Mouse (Mus musculus) cerebellum, adult 9-10 months (tissue): ENCODE results near the gene Fgf22.
A peak's percentile ranks its signal among the peaks of the same experiment; 100 is the strongest.

Experiments
- DNase-seq: peaks from one replicate; pipeline ENCODE4 v3.0.0; 2022

The Fgf22 gene

DNA sequence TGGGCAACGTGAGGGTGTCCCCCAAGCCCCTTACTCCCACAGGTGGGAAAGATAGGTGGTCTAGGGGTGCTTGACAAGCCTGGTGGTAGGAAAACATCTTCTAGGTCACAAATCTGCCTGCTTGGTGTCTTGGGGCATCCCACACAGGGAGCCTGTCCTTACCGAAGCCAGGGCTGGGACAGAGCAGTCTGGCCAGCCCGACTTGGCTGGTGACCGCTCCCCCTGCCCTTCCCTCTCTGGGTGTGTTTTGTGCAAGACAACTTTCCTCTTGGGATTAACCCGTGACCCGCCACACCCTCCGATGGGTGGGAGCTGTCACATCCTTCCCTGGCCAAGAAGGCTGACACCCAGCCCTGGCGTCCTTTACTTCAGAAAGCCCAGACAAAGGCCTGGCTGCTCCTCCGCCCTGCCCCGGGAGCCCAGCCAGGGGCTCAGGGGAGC lies 39.6 kb downstream of the Fgf22 start:
- no peak for DNase-seq

DNA sequence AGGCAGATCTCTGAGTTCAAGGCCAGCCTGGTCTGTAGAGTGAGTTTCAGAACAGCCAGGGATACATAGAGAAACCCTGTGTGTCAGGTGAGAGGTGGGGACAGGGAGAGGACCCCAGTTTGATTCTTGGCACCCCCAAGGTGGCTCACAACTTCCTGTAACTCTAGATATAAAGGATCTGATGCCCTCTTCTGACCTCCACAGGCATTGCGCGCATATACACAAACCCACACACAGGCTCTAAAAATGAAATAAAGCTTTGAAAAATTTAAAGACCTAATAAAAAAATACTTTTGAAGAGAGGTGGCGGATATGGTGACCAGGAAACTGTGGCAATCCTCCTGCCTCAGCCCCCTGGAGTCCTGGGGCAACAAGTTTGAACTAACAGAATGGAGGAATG lies 41.0 kb downstream of the Fgf22 start:
- DNase-seq: no peak

DNA sequence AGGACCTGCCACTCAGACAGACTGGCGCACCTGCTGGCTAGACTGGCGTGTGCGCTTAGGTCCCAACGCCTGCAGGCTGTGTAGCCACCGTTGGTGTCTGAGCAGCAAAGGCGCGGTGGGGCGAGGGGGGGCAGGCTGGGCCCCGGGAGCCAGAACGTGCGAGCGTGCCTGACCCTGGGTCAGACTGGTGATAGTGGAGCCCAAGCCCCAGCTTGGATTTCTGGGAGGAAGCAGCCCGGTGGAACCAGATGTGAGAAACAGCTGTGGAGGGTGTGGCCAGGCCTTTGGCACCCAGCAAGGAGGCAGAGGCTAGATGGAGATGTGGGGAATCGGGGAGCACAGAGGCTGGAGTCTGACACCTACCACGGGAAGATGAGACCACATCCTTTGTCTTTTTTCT lies 42.5 kb downstream of the Fgf22 start:
- DNase-seq: no peak

DNA sequence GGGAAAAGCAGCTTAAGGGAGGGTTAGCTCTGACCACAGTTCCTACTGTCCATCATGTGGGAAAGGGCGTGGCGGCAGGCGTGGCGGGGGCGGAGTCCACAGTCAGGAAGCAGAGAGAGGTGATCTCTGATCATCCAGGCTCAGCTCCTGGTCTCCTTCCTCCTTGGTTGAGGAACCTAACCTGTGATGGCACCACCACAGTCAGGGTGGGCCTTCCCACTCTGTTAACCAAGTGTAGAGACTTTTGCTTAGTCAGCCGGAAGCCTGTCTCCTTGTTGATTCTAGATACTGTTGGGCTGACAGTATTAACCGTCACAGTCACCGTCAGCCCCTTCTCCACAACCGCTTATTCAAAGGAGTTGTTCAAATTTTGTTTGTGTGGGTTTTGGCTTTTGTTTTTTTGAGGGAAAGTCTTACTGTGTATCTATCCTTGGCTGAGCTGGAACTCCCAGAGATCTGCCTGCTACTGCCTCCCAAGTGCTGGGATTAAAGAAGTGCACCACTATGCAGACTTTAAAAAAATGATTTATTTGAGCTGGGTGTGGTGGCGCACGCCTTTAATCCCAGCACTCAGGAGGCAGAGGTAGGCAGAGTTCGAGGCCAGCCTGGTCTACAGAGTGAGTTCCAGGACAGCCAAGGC lies 43.5 kb downstream of the Fgf22 start:
- no peak for DNase-seq

DNA sequence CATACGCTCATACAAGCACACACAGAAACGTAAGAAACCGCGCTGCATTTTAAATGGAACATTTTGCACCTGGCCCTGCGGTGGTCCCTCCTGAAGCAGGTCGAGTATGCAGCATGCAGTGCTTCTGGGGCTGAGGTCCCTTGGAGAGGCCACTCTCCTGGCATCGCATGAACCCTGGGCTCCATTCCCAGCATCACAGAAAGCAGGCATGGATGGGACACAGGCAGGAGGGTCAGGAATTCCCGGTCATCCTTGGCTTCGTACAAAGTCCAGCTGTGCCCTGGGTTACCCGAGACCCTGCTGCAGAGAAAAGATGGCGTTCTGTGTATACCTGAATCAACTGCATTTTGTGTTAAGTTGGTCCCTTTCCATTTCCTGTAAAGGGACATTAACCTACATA lies 45.6 kb downstream of the Fgf22 start:
- no peak for DNase-seq

DNA sequence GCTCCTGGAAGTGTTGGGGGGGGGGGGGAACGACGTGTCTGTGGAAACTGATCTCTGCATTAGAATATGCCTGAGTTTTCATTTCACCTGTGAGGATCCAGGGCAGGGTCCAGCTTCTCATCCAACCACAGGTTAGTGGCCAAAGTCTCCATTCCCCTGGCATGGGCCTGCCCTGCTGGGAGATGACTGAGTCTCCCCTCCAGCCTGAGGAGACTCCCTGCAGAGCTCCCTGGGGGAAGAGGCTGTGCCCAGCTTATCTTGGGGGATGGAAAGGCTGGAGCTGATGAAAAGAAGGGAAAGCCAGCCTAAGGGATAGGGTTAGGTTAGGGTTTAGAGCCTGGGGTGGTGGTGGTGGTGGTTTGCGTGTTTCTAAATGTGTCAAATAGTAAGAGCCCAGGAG lies 47.0 kb downstream of the Fgf22 start:
- no peak for DNase-seq

DNA sequence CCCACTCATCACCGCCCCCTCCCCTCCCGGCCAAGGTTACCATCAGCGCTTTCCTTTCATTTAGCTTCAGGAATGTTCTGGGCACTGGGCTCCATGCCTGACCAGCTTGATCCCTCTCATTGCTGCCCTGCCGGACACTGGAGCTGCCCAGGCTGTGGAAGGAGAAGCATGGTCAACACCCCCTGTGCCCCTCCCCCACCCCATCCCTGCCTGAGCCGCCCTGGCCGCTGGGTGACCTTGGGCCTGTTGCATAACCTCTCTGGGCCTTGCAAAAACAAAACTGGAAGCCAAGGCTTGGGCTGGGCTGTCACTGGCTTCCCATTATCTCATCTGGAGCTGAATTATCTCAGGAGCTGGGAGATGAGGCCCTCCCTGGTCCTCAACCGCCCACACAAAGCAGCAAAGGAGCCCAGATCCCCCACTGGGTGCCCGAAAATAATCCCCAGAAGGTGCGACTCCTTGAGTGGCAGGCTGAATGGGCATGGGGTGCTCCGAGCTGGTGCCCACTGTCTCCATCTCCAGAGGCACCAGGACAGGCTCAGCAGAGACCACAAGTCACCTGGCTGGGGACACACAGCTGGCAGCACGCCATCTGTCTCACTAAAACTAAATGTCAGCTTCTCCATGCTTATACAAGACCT lies 47.6 kb downstream of the Fgf22 start:
- DNase-seq: no peak

DNA sequence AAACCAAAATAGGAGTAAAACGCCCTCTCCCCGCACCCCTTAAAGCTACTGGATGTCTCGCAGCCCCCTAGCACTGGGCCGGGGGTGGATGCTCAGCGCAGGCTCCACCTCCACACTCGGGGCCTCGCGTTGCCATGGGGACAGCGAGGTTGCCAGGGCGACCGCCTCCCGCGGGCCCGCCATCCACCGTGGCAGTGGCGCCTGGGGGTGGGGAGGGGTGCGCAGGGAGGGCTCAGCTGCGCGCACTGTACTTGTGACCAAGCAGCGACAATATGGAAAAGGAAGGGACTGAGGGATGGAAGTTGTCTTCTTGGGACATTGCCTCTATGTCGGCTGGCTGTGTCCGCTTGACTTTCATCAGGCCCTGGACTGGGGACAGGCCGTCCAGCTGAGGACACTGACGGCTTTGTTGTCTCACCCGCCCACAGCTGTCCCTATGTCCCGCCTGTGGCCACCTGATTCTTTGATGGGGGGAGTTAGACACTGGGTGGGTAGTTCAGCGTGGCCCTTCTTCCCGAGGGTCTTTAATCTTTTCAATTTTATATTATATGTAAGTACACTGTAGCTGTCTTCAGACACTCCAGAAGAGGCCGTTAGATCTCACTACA lies 48.9 kb downstream of the Fgf22 start:
- DNase-seq: no peak

DNA sequence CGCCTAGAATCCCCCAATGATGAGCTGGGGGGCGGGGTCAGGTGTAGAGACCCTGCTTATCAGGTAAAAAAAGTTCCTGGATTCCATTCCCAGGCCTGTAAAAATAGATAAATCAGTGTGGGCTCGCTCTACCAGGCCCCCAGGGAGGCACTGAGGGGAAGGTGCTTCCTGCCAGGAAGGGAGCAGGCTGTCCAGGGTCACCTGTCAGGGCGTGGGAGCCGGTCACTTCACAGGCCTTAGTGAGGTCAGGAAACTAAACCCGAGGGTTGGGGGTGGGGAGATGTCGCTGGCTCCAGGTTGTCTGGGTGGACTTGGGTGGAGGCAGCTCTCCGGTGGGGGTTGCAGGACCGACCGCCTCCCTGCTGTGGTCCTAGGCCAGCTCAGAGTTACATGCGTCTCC lies 50.8 kb downstream of the Fgf22 start:
- DNase-seq: no peak

DNA sequence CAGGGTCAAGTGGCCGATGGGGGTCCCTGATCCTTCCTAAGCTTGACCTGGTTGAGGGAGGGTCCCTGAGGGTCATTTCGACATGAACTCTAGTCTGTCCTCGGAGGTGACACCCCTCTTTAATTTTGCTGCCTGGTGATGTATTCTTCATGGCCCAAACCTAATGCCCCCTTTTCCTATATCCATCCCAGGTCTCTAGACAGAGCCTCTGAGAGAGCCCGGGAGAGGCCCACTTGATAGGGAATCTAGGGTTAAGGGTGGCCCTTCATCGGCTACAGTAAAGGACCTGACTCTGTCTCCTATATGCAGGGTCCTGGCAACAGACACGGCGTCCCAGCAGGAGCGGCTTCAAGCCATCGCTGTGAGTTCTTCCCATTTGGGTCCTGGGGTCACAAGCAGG lies 51.5 kb downstream of the Fgf22 start:
- no peak for DNase-seq

DNA sequence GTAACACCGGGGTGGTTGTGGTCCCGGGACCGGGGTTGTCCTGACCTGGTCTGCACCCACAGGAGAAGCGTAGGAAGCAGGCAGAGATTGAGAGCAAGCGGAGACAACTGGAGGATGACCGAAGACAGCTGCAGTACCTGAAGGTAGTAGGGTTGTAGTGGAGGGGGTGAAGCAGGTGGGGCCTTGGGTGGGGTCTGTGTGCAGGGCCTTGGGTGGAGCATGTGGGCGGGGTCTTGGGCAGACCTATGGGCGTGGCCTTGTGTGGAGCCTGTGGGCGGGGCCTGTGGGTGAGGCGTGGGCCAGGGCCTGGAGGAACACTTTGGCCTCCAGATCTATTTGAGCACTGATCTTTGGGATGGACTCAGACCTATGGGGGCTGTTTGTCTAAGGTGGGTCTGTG lies 52.1 kb downstream of the Fgf22 start:
- peak; percentile 29 for DNase-seq

DNA sequence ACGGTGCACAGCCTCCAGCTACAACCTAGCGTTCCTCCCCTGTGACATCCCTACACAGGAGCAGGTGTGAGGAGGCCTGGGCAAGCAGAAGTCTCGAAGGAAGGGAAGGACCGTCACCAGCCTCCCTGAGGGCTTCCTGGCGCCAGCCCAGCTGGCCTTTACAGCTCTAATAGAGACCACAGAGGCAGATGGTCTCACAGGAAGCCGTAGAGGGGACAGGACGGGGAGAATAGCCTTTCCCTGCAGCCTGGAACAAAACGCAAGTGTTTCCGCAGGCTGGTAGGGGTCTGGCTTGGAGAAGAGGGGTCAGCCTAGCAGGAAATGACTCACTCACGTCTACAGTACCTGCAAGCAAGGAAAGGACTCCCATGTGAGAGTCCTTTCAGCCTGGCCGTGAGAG lies 53.0 kb downstream of the Fgf22 start:
- DNase-seq: peak; percentile 65
